Mouse (Mus musculus) liver, embryonic 11.5 days (tissue): ENCODE measurements around the gene Dnah17. TPM values are rescaled to one million over a fixed set of nuclear protein-coding genes. Genes with fewer than 3 reads are reported as not detected.

Source experiments
- ATAC-seq: fragments of 200-750 bp; cut with Nextera tagmentation; replicated peaks from 2 replicates; pipeline ENCODE4 v1.8.0; 2017; ENCODE audit warnings: moderate number of reproducible peaks, mild to moderate bottlenecking, moderate TSS enrichment, moderate library complexity; ENCODE audit not compliant: low FRiP score
- DNase-seq: peaks from one replicate; pipeline ENCODE4 v3.0.0-alpha.2; 2017; ENCODE audit warnings: low spot score
- H3K27ac ChIP-seq: fragments of 300-500 bp; sonication (generic); 2 replicates; pipeline ENCODE4 v1.5.1; 2014; ENCODE audit warnings: mild to moderate bottlenecking, low read depth, low read length, control low read depth
- H3K27me3 ChIP-seq: fragments of 300-500 bp; sonication (generic); replicated peaks from 2 replicates; pipeline ENCODE4 v1.6.1; 2014; ENCODE audit warnings: low read length, mixed read lengths; ENCODE audit not compliant: control insufficient read depth, insufficient read depth
- H3K36me3 ChIP-seq: fragments of 300-500 bp; sonication (generic); 2 replicates; pipeline ENCODE4 v1.6.1; 2014; ENCODE audit warnings: mild to moderate bottlenecking, low read length, moderate library complexity, mixed read lengths; ENCODE audit not compliant: control insufficient read depth, insufficient read depth
- H3K4me1 ChIP-seq: fragments of 300-500 bp; sonication (generic); replicated peaks from 2 replicates; pipeline ENCODE4 v1.6.1; 2014; ENCODE audit warnings: low read length, mixed read lengths; ENCODE audit not compliant: control insufficient read depth, insufficient read depth
- H3K4me2 ChIP-seq: fragments of 300-500 bp; sonication (generic); 2 replicates; pipeline ENCODE4 v1.6.1; 2014; ENCODE audit warnings: mild to moderate bottlenecking, control low read depth, moderate library complexity
- H3K4me3 ChIP-seq: fragments of 300-500 bp; sonication (generic); 2 replicates; pipeline ENCODE4 v1.5.1; 2014; ENCODE audit warnings: low read depth, low read length, control low read depth
- H3K9ac ChIP-seq: fragments of 300-500 bp; sonication (generic); 2 replicates; pipeline ENCODE4 v1.6.1; 2014; ENCODE audit warnings: low read depth, low read length, control low read depth
- H3K9me3 ChIP-seq: fragments of 300-500 bp; sonication (generic); 2 replicates; pipeline ENCODE4 v1.6.1; 2016; ENCODE audit warnings: low read length, inconsistent platforms, mixed read lengths; ENCODE audit not compliant: control insufficient read depth
- WGBS: fragments of 180-500 bp; shearing (Covaris S2); extraction: QIAGEN DNeasy Blood & Tissue Kit; methylation state at CpG from one replicate; pipeline ENCODE4 v1.1.7; 2014; 5-methylcytosine and 5-hydroxymethylcytosine counted together
- polyA plus RNA-seq: library from polyadenylated mRNA; unstranded; fragments of >200 nt; fragmentation: Nextera tagmentation; extraction: Ambion mirVana; gene quantifications from 2 replicates; pipeline ENCODE4 v1.2.1, GENCODE M21; 2014

Gene Dnah17
- polyA plus RNA-seq, 1 experiment from 2014 or later: 0.11 TPM

DNA sequence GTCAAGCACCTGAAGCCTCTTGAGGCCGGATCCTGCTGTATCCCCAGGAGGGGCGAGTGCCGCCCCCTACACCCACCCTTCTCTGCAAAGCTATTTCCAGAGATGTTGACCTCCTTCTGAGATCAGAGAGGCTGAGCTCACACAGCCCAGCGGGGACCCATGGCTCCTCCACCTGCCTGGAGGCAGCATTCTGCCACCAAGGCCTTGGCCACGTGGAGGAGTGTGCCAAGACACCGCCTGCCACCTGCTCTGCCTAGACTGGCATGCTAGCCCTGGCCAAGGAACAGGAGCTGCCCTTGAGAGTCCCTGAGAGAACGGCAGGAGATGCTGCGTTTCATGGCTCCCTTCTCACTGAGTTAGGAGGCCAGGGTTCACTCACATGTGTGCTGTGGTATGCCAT is 34.1 kb upstream of the Dnah17 start:
- Histone ChIP-seq H3K4me1 (0 out of 2 replicates have a peak, but pooled peaks cover 5% of the 10 kb centered on the region), H3K36me3 (no peaks in the 10 kb centered on the region; the same call in 1 of the 2 replicates), H3K27me3 (no peaks in the 10 kb centered on the region), H3K4me3 (no peak overlapping the region), H3K9me3 (no peaks in the 10 kb centered on the region), H3K27ac (no peak overlapping the region), H3K4me2 (no peak overlapping the region), H3K9ac (no peak overlapping the region)
- DNase-seq (no peak), ATAC-seq (no peak)
- WGBS: 75% methylated on average over 8 of the region's 8 CpGs

DNA sequence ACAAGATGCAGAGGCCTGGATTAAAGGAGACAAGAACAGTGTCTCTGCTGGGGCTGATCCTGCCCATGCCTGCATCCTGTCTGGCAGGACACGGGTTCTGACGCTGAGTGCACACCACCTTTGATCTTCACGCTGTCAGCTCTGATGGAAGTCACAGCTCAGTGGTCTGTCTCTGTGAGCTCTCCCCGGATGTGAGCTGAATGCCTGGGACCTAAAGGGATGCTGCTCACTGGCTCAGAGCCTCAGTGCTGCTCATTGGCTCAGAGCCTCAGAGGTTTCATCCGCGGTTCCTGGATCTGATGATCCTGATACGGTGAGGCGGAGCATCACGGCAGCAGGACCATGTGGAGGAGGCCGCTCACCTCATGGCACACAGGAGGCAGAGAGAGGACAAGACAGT is 31.8 kb upstream of the Dnah17 start:
- H3K4me3 ChIP-seq: no peak overlapping the region
- H3K9me3 ChIP-seq: no peaks in the 10 kb centered on the region
- H3K27ac ChIP-seq: no peak overlapping the region
- H3K36me3 ChIP-seq: no peaks in the 10 kb centered on the region; the same call in 1 of the 2 replicates
- H3K4me2 ChIP-seq: no peak overlapping the region
- no peak overlapping the region for H3K9ac ChIP-seq
- 0 out of 2 replicates have a peak, but pooled peaks cover 5% of the 10 kb centered on the region for H3K4me1 ChIP-seq
- no peaks in the 10 kb centered on the region for H3K27me3 ChIP-seq
- DNase-seq (no peak), ATAC-seq (no peak)
- WGBS: 68% methylated on average over 10 of the region's 10 CpGs

DNA sequence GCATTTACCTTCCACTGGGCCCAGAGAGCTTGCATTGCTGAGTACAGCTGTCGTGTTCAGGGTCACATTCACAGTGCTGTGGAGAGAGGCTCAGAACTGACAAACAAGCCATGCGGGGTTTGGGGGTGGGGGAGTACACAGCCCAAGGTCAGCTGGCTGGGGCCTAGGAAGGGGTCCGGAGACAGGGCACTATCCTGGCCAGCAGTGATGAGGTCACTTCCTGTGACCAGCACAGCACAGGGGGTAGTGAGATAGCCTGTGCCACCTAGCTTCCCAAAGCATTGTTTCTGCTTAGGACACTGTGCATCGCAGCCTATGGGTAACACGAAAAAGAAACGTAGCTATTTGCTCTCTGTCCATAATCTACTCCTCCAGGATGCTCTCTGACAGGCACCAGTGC is 30.8 kb upstream of the Dnah17 start:
- H3K4me2 ChIP-seq: no peak overlapping the region
- no peaks in the 10 kb centered on the region for H3K9me3 ChIP-seq
- H3K4me3 ChIP-seq: no peak overlapping the region
- H3K27ac ChIP-seq: no peak overlapping the region
- 0 out of 2 replicates have a peak, but pooled peaks cover 5% of the 10 kb centered on the region for H3K4me1 ChIP-seq
- ATAC-seq (no peak), DNase-seq (no peak)
- H3K36me3 ChIP-seq: no peaks in the 10 kb centered on the region; the same call in 1 of the 2 replicates
- H3K9ac ChIP-seq: no peak overlapping the region; the same call in 1 of the 2 replicates
- no peaks in the 10 kb centered on the region for H3K27me3 ChIP-seq
- 68% methylated on average over 6 of the region's 6 CpGs for WGBS

DNA sequence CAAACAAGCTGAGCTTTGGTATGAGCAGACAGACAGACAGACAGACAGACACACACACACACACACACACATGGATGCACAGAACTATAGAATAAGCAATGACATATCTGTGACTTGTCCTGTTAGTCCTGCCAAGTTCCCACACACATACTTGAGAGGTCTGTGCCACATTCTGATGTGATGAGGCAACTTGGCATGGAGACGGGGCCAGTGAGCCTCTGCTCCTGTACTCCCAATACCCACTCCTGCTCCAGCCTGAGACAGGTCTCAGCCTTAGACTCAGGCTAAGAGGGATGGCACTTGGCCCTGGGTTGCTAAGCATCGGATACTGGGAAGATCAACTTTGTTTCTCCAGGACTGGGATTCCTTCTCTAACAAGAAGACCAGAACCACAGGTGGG is 30.3 kb upstream of the Dnah17 start:
- Histone ChIP-seq H3K4me1 (0 out of 2 replicates have a peak, but pooled peaks cover 5% of the 10 kb centered on the region), H3K27ac (no peak overlapping the region)
- WGBS: 71% methylated on average over 2 of the region's 2 CpGs

DNA sequence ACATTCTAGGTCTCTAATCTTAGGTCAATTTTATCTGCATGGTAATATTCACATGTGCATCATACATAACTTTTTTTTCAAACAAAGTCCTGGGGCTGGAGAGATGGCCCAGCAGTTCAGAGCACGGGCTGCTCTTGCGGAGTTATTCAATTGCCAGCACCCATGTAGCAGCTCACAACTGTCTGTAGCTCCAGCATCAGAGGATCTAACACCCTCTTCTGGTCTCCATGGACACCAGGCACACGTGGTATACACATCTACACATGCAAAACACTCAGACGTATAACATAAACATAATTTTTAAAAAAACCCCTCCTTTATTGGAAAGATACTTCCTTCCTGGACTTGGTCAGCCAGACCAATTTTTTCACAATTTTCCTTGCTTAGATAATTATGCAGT is 28.3 kb upstream of the Dnah17 start:
- 0 out of 2 replicates have a peak, but pooled peaks cover 5% of the 10 kb centered on the region for H3K4me1 ChIP-seq
- H3K9ac ChIP-seq: no peak overlapping the region
- no peak overlapping the region for H3K4me2 ChIP-seq
- WGBS: 73% methylated on average over 4 of the region's 4 CpGs
- H3K27ac ChIP-seq: no peak overlapping the region
- no peaks in the 10 kb centered on the region for H3K27me3 ChIP-seq
- H3K4me3 ChIP-seq: no peak overlapping the region
- no peaks in the 10 kb centered on the region for H3K9me3 ChIP-seq
- DNase-seq: no peak
- ATAC-seq: no peak
- no peaks in the 10 kb centered on the region for H3K36me3 ChIP-seq

More for the DNA sequence above, 30.3 kb upstream of the Dnah17 start:
- no peak for DNase-seq
- Histone ChIP-seq H3K9me3 (no peaks in the 10 kb centered on the region), H3K4me3 (no peak overlapping the region), H3K9ac (no peak overlapping the region), H3K27me3 (no peaks in the 10 kb centered on the region), H3K36me3 (no peaks in the 10 kb centered on the region; the same call in 1 of the 2 replicates), H3K4me2 (no peak overlapping the region)
- no peak for ATAC-seq

DNA sequence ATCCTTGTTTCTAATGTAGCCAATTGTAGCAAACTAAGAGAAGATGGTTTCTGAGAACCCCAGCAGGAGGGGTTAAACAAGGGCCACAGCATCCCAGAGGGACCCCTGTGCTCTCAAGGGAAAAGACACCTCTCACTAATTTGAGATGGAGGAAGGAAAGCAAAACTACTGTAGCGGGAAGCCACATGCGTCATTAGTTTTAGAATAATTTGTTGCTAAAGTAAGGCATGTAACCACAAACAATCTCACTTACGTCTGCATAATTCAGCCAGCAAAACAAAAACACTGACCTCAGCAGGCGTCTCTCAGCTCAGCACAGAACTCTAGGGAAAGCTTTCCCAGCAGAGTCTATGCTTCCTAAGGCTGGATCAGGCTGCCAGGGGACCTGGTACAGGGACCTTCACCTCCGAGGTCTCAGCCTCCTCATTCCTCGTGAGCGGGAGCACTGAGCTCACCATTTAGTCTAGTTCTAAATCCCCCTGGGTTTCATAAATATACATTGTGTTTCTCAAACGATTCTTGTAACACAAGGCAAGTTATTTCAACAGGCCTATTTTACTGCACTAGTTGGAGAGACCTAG is 26.1 kb upstream of the Dnah17 start:
- Histone ChIP-seq H3K4me1 (0 out of 2 replicates have a peak, but pooled peaks cover 2% of the 10 kb centered on the region), H3K27ac (no peak overlapping the region), H3K27me3 (no peaks in the 10 kb centered on the region), H3K9ac (no peak overlapping the region), H3K36me3 (no peaks in the 10 kb centered on the region), H3K4me2 (no peak overlapping the region), H3K4me3 (no peak overlapping the region), H3K9me3 (no peaks in the 10 kb centered on the region)
- ATAC-seq (no peak), DNase-seq (no peak)
- 74% methylated on average over 8 of the region's 8 CpGs for WGBS

DNA sequence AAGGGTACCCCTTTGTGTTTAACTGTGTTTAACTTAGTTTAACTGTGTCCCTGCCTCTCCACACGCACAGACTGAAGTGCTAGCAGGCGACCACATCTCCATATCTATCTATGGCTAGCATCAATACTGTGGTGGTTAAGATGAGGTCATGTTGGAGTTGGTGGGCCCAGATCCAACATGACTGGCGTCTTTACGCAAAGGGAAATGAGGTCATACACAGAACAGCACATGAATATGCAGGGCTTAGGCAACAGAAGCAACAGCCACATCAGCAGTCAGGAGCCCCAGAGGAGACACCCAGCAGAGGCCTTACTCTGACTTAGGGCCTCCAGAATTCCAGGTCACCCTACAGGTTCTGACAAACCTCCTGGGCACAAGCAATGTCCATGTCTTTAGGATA is 22.5 kb upstream of the Dnah17 start:
- Histone ChIP-seq H3K4me2 (no peak overlapping the region), H3K36me3 (no peaks in the 10 kb centered on the region), H3K9me3 (no peaks in the 10 kb centered on the region; the same call in 1 of the 2 replicates), H3K27ac (no peak overlapping the region), H3K9ac (no peak overlapping the region), H3K27me3 (no peaks in the 10 kb centered on the region), H3K4me1 (no peaks in the 10 kb centered on the region), H3K4me3 (no peak overlapping the region)
- ATAC-seq: no peak
- 68% methylated on average over 4 of the region's 4 CpGs for WGBS
- DNase-seq: no peak

DNA sequence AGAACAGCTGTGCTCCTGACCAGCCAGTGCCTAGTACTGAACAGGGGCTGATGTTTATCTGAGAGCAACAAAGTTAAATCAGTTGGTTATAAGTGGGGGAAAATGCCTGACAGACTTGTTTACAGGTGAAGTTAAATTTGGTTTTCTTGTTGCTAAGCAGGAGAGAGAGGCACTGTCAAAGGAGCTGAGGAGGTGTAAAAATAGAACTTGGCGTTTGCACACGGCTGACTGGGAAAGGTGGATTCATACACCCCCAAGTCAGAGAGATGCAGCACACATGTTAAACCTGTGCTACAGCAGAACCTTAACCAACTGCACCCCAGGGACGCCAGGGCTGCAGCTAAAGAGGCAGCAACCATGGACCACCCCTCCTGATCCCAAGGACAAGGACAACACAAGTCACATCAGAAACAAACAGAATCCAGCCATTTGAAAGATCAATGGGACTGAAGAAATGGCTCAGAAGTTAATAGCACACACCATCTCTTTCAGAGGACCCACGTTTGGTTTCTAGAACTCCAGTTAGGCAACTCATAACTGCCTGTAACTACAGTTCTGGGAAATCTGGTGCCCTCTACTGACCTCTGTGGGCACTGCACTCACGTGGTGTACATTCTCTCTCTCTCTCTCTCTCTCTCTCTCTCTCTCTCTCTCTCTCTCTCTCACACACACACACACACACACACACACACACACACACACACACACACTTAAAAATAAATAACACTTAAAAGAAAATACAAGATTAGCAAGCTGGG is 21.2 kb upstream of the Dnah17 start:
- Histone ChIP-seq H3K27ac (no peak overlapping the region), H3K4me1 (no peaks in the 10 kb centered on the region), H3K27me3 (no peaks in the 10 kb centered on the region), H3K36me3 (no peaks in the 10 kb centered on the region), H3K4me2 (no peak overlapping the region), H3K4me3 (no peak overlapping the region), H3K9me3 (no peaks in the 10 kb centered on the region; the same call in 1 of the 2 replicates), H3K9ac (no peak overlapping the region)
- 86% methylated on average over 5 of the region's 5 CpGs for WGBS
- DNase-seq (no peak), ATAC-seq (no peak)
